ENCODE assay signal across 8 mouse cellular contexts in the genomic region with DNA sequence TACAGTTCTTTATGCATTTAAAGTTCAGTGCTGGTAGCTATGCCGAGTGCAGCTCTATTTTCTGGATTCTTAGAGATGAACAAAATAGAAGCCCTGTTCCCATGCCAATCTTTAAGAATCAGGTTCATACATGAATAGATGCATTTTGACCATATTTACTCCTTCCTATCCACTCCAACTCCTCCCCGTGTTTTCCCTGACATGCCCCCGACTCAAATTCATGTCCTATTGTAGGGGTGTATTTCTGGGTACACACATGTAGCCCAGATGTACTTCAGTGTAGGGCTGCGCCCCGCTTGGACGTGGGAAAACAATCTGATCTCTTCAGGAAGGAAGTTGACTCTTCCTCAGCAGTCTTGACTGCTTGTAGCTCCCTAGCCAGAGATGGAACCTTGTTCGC. TPM values are rescaled to one million over a fixed set of nuclear protein-coding genes. Genes with fewer than 3 reads are reported as not detected.
A peak's percentile ranks its signal among the peaks of the same experiment; 100 is the strongest.
DNase-seq lines count a peak whose midpoint lies in the region; ATAC-seq and TF ChIP-seq lines count a peak whose summit lies in the region.

No protein-coding gene starts in this region.

- H3K4me1 ChIP-seq in heart, embryonic 15.5 days (replicated peaks): peaks cover 10% of the 10 kb centered on the region
- peaks cover 12% of the 10 kb centered on the region for H3K4me1 ChIP-seq in limb, embryonic 13.5 days

- peaks cover 39% of the 10 kb centered on the region for H3K79me2 ChIP-seq in myocyte (ENCODE audit: control insufficient read depth, insufficient read depth)

- peak overlapping the region; percentile 100 for H3K27ac ChIP-seq in heart, embryonic 15.5 days
- H3K27ac ChIP-seq in limb, embryonic 13.5 days: peak overlapping the region; percentile 100

- peak; percentile 15; the same call in 1 of the 2 replicates for ATAC-seq in cerebellum, adult (ENCODE audit: insufficient number of reproducible peaks, low FRiP score, low TSS enrichment)
- ATAC-seq in heart, embryonic 15.5 days (replicated peaks; ENCODE audit: insufficient number of reproducible peaks, insufficient read depth, low FRiP score, low read depth): 0 out of 2 replicates have a peak, but pooled peaks have one; percentile 1
- peak; percentile 26; the same call in 1 of the 2 replicates for ATAC-seq in limb, embryonic 13.5 days (ENCODE audit: low FRiP score, low read depth)

- 6% methylated on average over 7 of the region's 7 CpGs for WGBS in heart, embryonic 15.5 days
- WGBS in limb, embryonic 13.5 days: 16% methylated on average over 7 of the region's 7 CpGs

- H3K36me3 ChIP-seq in heart, embryonic 15.5 days: no peaks in the 10 kb centered on the region
- H3K36me3 ChIP-seq in limb, embryonic 13.5 days: peaks cover 7% of the 10 kb centered on the region
- no peaks in the 10 kb centered on the region for H3K36me3 ChIP-seq in myocyte (ENCODE audit: control insufficient read depth, insufficient read depth)

- peak overlapping the region; percentile 62 for H3K9ac ChIP-seq in heart, embryonic 15.5 days
- H3K9ac ChIP-seq in limb, embryonic 13.5 days: peak overlapping the region; percentile 79

- peak overlapping the region; percentile 98 for H3K4me3 ChIP-seq in heart, embryonic 15.5 days
- peak overlapping the region; percentile 88 for H3K4me3 ChIP-seq in limb, embryonic 13.5 days
- H3K4me3 ChIP-seq in myocyte: peak overlapping the region; percentile 44

- H3ac ChIP-seq in myocyte (ENCODE audit: control insufficient read depth, insufficient read length): peak overlapping the region; percentile 92

- H3K4me2 ChIP-seq in heart, embryonic 15.5 days: peak overlapping the region; percentile 70
- peak overlapping the region; percentile 72 for H3K4me2 ChIP-seq in limb, embryonic 13.5 days (replicated peaks)
- H3K4me2 ChIP-seq in myocyte (ENCODE audit: low read depth): peak overlapping the region; percentile 95

- no peaks in the 10 kb centered on the region for H3K9me3 ChIP-seq in heart, embryonic 15.5 days (replicated peaks)
- H3K9me3 ChIP-seq in limb, embryonic 13.5 days: no peaks in the 10 kb centered on the region

- H3K27me3 ChIP-seq in heart, embryonic 15.5 days: no peaks in the 10 kb centered on the region
- no peaks in the 10 kb centered on the region for H3K27me3 ChIP-seq in limb, embryonic 13.5 days
- H3K27me3 ChIP-seq in myocyte (ENCODE audit: control insufficient read depth, insufficient read depth, insufficient read length): no peaks in the 10 kb centered on the region

- no peak for DNase-seq in cerebellum, adult 8-10 months
- peak; percentile 44 for DNase-seq in 3T3-L1 (ENCODE audit: low read depth, low spot score)
- DNase-seq in cerebellum, postnatal 25 days: peak; percentile 33 to 34
- DNase-seq in frontal cortex, postnatal 14 days (ENCODE audit: low spot score in 2 of 2): no peak

- TF ChIP-seq POLR2A in myocyte (IDR thresholded peaks at IDR 0.05; ENCODE audit: insufficient read length, low read depth): no peak

TF ChIP-seq in myocyte, 11 proteins besides CTCF, POLR2A, EP300 and RAD21:
- TF ChIP-seq MYOD1 (IDR thresholded peaks at IDR 0.05; ENCODE audit: control insufficient read depth in 1 of 3, insufficient read length in 2 of 3, low read depth in 2 of 3) (no peak), MAX (IDR thresholded peaks at IDR 0.05; ENCODE audit: low read depth) (no peak), REST (IDR thresholded peaks at IDR 0.05; ENCODE audit: insufficient read depth, insufficient read length) (no peak), USF1 (IDR thresholded peaks at IDR 0.05; ENCODE audit: low read depth) (no peak), SRF (IDR thresholded peaks at IDR 0.05; ENCODE audit: control insufficient read depth, insufficient read length, low read depth) (no peak), POLR2AphosphoS2 (IDR thresholded peaks at IDR 0.05; ENCODE audit: insufficient read length, low read depth) (no peak), MYOG (IDR thresholded peaks at IDR 0.05; ENCODE audit: control insufficient read depth in 1 of 3, insufficient read depth in 1 of 3, insufficient read length in 2 of 3, low read depth in 2 of 3) (no peak), TCF3 (IDR thresholded peaks at IDR 0.05; ENCODE audit: insufficient read length, low read depth) (no peak), CEBPB (IDR thresholded peaks at IDR 0.05; ENCODE audit: insufficient read depth, poor library complexity, severe bottlenecking) (no peak), E2F4 (IDR thresholded peaks at IDR 0.05; ENCODE audit: insufficient read depth) (no peak), TCF12 (IDR thresholded peaks at IDR 0.05; ENCODE audit: insufficient read depth, poor library complexity, severe bottlenecking) (no peak)

RNA-seq across cellular contexts. Expression of gene Dmtf1, which starts 0.5 kb away (rescaled TPM):
- polyA plus RNA-seq in heart, embryonic 15.5 days (2015; fragmentation: Nextera tagmentation; extraction: Ambion mirVana): 24.5 and 27.3 TPM in 2 replicates
- polyA plus RNA-seq in limb, embryonic 13.5 days (2015; fragmentation: Nextera tagmentation; extraction: Ambion mirVana): 58.9 and 64.8 TPM in 2 replicates
- polyA plus RNA-seq in myocyte (2012; fragmentation: generic; extraction: Trizol): 6.7 TPM

Comparison
In these comparisons a context has a peak if more than half of its experiments do, and no peak if none do; other contexts are left out.
1. DNase-seq: peak in 3T3-L1 (single experiment) and cerebellum, postnatal 25 days (2 of 2); none in cerebellum, adult 8-10 months (single experiment) and frontal cortex, postnatal 14 days (0 of 2).
2. H3K4me3 ChIP-seq: peak in every context shown above with its lines; median percentile 98 in heart, embryonic 15.5 days; 88 in limb, embryonic 13.5 days; 44 in myocyte.
3. Peak in every context shown above with its lines, with median percentiles within 50 percentile points of each other: ATAC-seq and H3K4me2 ChIP-seq.